Mouse (Mus musculus): ENCODE results near the gene Rps6.

GRCm38 (mm10) chr4:86897411-86897810 is 40.2 kb upstream of the Rps6 start:
- no peak for TF ChIP-seq POLR2A (IDR thresholded peaks at IDR 0.05; ENCODE audit: extremely low read depth, insufficient read depth, low read length)
- TF ChIP-seq CTCF (IDR thresholded peaks at IDR 0.05; ENCODE audit: low read depth, low read length) = no peak
